Mouse (Mus musculus): ENCODE results near the gene Smarcb1.

- no peak for TF ChIP-seq POLR2A (IDR thresholded peaks at IDR 0.05; ENCODE audit: low read depth, low read length)
- TF ChIP-seq CTCF (IDR thresholded peaks at IDR 0.05; ENCODE audit: extremely low read depth, insufficient read depth, insufficient read length, insufficient replicate concordance): no peak
Observed at GRCm38 (mm10) chr10:75884742-75885141, 36.7 kb downstream of the Smarcb1 start.
